Mouse (Mus musculus): ENCODE measurements at regions not wholly inside any gene's neighbourhood (a gene's known extent, or its start where the extent isn't known, plus 50 kb on each side); places are given as distances from the start of the nearest gene placed in this dataset.
A peak's percentile ranks its signal among the peaks of the same experiment; 100 is the strongest.

DNA sequence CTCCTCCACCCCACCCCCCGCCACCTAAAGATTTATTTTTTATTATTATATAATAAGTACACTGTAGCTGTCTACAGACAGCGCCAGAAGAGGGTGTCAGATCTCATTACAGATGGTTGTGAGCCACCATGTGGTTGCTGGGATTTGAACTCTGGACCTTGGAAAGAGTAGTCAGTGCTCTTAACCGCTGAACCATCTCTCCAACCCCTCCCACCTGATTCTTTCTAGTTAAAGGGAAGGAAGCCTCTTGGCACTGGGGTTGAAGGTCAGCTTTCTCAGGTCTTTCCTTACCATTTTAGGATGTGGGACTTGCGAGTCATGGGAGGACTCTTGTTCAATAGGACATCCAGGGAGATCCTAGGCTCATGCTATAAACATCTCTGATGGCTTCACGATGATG lies 54.7 kb downstream of the Hes1 start:
- no peak for DNase-seq

GRCm38 (mm10) chr16:30120330-30121265 lies 56.4 kb downstream of the Hes1 start:
- DNase-seq = no peak

GRCm38 (mm10) chr16:30121596-30121995 lies 57.4 kb downstream of the Hes1 start:
- DNase-seq = no peak

DNA sequence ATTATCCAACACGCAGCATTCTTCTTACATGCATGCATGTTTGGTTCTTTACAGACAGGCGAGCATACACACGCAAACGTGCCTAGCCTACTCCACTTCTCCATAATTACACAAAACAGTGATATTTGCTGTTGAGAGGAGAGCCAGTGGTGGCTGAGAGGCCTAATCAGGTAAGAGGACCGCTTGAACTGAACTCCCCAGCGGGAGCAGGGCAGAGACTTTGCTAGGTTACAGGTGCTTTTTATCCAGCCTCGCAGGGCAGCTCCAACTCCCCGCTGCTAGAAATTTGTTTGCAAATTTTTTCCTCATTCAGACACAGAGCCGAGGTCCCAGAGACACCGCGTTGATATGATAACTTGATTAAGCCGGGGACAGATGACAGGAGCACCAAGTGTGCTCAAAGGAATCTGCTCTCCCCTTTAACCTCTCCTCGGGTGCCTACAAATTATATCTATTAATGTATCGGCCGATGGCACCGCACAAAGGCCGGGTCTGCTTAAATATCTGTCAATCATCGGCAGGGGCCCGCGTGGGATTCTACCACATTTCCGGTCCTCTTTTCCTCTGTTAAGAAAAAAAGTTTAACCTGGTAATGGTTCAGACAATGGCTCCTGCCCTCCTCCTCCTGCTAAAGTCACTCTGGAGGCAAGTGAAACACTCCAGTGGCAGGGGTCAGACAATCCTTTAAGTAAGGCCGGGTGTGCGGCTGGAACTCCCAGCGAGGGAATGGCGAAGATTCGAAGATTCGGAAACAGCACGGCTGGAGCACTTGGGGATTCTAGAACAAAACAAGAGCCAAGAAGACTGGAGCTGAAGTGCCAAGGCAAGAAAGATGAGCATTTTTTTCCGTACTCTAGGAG lies 58.3 kb downstream of the Hes1 start:
- DNase-seq = no peak

DNA sequence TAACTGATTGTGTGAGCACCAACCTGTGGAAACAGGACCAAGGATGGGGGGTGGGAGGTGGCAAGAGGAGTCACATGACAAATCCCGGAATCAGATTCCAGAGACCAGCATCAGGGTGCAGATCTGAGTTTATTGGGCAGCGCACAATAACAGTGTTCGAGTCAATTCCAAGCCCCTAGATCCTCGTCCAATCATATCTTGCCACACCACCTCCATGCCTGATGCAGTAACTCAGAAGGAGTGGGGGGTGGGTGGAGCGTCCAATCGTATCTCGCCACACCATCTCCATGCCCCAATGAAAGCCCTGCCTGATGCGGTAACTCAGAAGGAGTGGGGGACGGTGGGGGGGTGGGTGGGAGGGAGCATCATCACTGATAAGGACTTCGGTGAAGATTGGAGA lies 62.8 kb downstream of the Hes1 start:
- no peak for DNase-seq

- no peak for DNase-seq
Observed at GRCm38 (mm10) chr16:30128787-30129186, 64.6 kb downstream of the Hes1 start.

DNA sequence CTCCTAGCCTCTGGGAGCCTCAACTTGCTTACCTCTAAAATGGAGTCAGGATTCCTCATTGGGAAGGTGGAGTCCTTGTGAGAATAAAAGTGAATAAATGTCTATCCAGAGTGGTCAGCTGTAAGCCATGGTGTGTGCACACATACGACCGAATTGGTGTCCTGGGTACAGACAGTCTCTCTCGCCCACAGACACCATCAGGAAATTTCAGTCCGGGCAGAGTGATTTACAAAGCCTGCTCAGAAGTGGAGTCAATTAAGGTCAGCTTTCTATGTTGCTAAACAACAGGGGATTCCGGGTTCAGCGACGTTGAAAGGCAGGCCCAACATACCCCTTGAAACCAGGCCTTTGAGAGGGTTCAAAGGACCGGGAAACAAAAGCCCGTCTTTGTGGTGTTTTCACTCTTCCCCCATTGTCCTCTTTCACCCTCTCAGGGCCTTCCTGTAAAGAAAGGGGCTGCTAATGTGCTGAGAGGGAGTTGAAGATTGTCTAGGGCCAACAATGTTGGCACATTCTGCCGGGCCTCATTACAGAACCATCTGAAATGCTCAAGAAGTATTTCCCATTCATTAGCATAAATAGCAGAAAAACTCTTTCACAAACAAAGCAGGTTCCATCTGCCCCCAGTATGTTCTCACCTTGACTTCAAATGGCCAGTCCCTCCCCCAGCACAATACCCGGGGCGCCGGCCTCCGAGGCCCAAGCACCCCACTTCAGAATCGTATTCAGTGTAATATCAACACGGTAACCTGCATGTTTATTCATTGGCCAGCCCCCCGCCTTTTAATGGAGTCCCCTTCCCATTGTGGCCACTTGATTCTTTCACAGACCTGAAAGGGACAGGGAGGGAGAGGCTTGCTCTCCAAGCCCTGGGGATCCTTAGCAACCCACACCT lies 65.3 kb downstream of the Hes1 start:
- DNase-seq = no peak

DNA sequence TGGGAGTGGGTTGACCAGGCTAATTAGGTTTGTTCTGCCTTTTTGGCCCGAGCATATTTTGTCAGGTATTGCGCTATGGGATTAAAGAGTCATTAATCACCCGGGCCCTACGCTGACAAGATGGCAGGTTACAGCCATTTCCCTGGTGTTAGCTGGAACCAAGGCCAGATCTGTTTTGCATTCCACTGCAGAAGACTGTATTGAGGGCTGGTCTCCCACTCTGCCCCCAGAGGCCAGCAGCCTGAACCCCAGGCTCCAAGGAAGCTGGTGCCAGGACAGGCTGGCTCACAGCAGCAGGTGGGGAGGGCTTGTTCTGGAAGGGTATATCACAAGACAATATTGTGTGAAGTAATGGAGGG lies 65.9 kb downstream of the Hes1 start:
- DNase-seq = no peak

DNA sequence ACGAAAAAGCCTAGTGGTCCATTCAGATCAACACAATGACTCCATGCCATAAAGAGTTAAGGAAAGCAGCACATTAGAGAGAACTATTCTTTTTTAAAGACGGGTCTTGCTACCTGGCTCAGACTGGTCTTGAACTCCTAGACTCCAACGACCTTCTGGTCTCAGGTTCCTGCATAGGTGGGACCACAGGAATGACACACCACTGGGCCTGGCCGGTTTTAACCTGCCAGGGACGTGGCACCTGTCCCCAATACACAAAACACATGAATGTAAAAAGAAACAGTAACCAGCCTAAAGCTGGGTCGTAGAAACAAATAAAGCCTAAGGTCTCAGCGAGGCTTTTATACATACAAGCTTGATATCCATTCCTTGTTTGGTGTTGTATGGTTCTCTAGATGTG lies 67.9 kb downstream of the Hes1 start:
- DNase-seq = no peak

DNA sequence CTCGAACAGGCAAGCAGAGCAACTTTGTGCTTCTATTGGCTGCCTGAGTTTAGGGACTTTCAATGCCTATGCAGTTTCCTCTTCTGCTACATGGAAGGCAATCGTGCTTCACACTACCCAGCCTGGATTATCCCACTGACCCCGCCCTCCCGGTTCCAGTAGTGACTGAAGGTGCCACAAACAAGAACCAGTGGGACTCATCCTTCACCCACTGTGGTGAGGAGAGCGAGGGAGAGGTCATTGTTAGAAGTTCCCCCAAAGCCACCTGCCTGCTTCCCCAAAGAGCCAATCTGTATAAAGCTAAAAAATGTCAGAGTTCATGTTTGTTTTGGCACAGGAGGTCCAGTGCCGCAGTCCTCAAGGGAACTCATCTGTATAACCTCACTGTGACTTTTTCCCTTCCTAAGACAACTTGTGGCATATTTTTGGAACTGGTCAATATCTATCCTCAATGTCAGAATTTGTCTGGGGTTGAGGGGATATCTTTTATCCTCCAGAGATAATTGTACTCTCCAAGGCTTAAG lies 70.5 kb downstream of the Hes1 start:
- no peak for DNase-seq

GRCm38 (mm10) chr16:30136849-30137248 lies 72.7 kb downstream of the Hes1 start:
- no peak for DNase-seq

- DNase-seq = no peak
Observed at GRCm38 (mm10) chr16:30137812-30138211, 73.6 kb downstream of the Hes1 start.

- DNase-seq = no peak
Observed at GRCm38 (mm10) chr16:30144818-30145464, 80.8 kb downstream of the Hes1 start.

DNA sequence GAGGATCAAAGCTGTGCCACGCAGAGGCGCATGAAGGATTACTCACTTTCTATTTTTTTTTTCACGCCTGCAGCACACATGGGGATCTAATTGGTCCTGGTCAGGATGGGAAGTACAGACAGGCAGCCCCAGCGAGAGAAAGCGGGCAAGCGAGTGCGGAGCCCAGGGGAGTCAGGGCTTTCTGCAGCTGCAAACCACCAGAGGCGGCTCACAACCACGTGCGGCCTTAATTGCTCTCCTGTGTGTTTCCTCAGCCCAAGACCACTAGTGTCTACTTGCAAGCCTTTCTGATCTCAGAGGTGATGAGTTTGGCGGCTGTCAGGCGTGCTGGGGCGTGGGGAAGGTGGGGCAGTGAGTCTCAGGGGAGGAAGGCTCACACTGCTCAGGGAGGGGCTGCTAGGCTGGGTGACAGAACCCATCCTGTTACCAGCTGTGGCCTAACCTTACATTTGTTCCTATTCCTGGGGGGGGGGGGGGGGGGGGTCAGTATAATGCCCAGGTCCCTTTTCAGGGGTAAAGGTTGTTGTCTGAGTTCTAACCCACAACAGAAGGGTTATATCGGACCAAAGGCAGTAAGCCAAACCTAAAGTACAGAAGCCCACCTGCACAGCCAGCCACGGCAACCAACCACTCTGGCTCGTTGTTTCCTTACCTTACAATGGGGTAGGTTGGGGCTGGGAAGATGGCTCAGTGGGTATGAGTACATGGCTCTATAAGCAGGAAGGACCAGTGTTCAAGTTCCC lies 81.5 kb downstream of the Hes1 start:
- DNase-seq = peak in 1 of 2 experiments; percentile 28

GRCm38 (mm10) chr16:30146208-30146525 lies 82.0 kb downstream of the Hes1 start:
- no peak for DNase-seq

DNA sequence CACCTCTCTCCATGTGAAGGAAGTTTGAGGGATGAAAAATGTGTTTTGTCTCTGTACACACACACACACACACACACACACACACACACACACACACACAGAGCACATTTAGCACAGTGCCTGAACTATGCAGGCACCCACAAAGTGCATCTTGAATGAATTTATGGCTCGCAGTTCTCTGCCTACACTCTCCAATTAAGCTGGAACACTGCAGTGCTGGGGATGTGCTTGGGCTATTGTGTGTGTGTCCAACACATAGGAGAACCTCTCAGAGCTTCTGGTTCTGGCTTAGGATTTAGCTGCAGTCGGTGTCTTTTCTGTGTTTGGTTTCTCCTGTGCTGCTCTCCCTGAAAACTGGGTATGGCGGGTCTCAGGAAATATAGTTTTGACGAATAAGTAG lies 83.1 kb downstream of the Hes1 start:
- no peak for DNase-seq

DNA sequence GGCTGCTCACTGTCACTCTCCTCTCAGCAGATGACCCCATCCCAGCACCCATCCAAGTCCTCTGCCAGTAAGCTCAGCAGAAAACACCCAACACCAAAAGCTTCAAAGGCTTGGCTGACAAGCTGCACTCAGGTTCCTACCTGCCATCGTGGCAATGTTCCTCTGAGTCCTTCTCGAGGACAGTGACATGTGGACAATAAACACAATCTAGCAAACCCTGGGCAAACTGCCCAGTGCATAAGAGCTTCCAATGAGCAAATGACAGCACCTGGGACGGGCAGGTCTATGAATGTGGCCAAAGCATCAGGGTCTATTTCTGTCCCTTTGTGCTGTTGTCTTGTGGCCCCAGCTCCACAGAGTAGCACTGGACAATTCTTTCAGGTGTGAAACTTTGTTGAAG lies 86.9 kb downstream of the Hes1 start:
- no peak for DNase-seq

DNA sequence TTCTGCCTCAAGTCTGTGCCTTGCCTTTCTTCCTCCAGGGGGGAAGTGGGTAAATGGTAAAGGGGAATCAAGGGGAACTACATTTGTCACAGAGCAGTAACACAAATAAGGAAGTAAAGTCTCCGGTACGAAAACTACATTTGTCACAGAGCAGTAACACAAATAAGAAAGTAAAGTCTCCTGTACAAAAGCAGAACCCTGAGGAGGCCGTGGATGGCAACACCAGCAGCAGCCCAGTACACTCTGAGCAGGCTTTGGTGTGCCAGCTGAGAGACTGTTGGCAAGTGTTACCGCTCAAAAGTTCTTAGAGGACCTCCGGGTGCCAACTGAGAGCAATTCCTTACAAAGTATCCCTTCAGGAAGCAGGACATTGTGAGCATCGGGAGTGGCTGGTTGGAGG lies 90.9 kb downstream of the Hes1 start:
- no peak for DNase-seq

- DNase-seq = no peak
Observed at GRCm38 (mm10) chr16:30155486-30156246, 91.5 kb downstream of the Hes1 start.

GRCm38 (mm10) chr16:30158184-30158583 lies 94.0 kb downstream of the Hes1 start:
- no peak for DNase-seq

All from adrenal gland, postnatal 36 days (tissue).